Mouse (Mus musculus) T-cell, adult 2 months (primary cell): ENCODE data around the gene Ehbp1l1.

Experiments used
- DNase-seq: peaks from one replicate; pipeline ENCODE4 v3.0.0; 2022; ENCODE audit warnings: low spot score

Gene Ehbp1l1

GRCm38 (mm10) chr19:5725767-5726515 lies at the start of gene Ehbp1l1:
Gene Ehbp1l1, minus strand, starts transcription at chr19:5726317.
- peak; percentile 56 for DNase-seq

- peak; percentile 85 for DNase-seq
These were observed 45.1 kb upstream of the Ehbp1l1 start, which contains the start of gene Scyl1 for GRCm38 (mm10) chr19:5770925-5771860. Gene Scyl1, minus strand, starts transcription at chr19:5771419.

DNA sequence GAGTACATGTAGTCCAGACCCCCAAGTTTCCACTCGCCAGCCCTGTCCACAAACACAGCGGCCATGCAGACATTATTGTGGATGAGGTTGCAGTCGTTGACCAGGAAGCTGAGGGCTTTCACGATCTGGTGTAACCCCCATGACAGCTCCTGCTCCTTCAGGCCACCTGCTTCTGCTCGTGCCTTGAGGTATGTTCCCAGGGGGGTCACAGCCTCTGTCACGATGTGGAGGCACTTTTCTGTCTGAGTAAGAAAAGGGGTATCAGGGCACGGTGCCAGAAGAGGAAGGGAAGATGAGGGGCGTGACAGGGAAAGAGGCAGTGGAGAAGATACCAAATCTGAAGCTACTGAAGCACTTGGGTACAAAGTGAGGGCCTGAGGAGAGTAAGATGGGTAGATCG lies 44.2 kb upstream of the Ehbp1l1 start:
- DNase-seq, result no peak

- DNase-seq, result no peak
These were observed 41.2 kb upstream of the Ehbp1l1 start for GRCm38 (mm10) chr19:5767271-5767670.

- no peak for DNase-seq
These were observed 37.0 kb upstream of the Ehbp1l1 start for GRCm38 (mm10) chr19:5763163-5763562.

DNA sequence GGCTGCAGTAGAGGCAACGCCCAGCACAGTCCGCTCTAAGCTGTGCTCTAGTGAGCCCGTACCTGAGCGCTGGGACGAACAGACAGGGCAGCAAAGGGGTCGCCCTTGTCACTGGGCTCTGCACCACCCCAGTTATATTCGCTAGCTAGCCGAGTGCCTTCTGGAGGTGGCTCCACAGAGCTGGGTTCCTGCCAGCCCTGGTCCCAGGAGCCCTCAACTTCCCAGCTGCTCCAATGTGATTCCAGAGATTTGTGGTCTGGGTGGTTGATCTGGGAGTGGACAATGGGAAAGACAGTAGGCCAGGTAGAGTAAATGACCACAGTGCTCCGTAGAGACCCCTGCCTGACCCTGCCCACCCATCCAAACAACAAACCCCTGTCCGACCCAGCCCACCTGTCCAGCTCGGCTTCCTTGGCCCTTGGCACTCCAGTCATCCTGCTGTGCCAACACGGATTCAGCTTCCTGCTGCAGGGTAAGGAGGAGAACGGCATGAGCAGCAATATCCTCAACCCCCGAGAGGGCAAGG lies 32.8 kb upstream of the Ehbp1l1 start:
- no peak for DNase-seq

DNA sequence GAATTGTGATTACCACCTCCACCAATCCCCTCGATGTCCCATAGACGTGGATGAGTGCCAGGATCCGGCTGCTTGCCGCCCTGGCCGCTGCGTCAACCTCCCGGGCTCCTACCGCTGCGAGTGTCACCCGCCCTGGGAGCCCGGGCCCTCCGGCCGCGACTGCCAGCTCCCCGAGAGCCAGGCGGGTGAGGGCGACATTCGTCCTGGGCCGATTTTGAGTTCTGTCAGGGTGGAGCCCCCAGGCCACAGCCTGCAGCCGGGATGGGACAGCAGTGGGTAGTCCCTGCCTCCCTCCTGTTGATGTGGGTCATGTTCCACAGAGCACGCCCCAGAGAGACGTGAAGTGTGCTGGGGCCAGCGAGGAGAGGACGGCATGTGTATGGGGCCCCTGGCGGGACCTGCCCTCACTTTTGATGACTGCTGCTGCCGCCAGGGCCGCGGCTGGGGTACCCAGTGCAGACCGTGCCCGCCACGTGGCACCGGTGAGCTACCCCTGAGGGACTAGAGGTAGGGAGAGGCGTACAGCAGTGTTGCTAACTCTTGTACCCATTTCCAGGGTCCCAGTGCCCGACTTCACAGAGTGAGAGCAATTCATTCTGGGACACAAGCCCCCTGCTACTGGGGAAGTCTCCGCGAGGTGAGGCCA lies 31.0 kb upstream of the Ehbp1l1 start:
- no peak for DNase-seq

GRCm38 (mm10) chr19:5756321-5756985 lies 30.3 kb upstream of the Ehbp1l1 start:
- DNase-seq, result no peak

DNA sequence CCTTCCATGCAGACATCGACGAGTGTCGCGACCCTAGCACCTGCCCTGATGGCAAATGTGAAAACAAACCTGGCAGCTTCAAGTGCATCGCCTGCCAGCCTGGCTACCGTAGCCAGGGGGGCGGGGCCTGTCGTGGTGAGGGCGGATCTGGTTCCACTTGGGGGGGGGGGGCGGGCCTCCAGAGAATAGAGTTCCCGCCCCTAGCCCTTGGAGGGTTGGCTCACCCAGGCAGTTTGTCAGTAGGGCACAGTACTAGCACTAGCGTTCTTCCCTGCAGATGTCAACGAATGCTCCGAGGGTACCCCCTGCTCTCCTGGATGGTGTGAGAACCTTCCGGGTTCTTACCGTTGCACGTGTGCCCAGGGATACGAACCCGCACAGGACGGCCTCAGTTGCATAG lies 25.6 kb upstream of the Ehbp1l1 start:
- peak; percentile 45 for DNase-seq

DNA sequence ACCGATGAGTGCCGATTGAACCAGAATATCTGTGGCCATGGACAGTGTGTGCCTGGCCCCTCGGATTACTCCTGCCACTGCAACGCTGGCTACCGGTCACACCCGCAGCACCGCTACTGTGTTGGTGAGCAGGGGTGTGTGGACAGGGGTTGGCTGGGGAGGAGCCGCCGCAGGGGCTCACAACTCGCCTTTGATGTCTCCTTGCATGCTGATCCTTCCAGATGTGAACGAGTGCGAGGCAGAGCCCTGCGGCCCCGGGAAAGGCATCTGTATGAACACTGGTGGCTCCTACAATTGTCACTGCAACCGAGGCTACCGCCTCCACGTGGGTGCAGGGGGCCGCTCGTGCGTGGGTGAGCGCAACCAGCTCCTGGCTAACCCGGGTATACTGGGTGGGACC lies 24.8 kb upstream of the Ehbp1l1 start:
- DNase-seq, result no peak

DNA sequence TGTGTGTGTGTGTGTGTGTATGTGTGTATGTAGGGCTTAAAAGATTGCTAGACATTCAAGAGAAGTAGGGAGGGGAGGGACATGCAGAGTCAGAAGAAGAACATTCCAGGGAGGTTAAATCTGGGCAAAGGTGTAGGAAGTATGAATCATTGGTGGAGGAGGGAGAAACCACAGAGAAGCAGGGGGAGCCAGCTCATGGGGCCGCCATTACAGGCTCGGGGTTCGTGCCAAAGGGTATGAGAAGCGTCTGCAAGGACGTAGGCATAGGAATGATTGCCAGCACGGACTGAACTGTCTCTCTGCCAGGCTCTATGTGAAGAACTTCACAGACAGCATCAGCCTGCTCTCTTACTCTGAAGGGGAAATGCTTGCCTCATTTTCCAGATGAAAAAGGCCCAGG lies 23.4 kb upstream of the Ehbp1l1 start:
- no peak for DNase-seq

GRCm38 (mm10) chr19:5746907-5747363 lies 20.8 kb upstream of the Ehbp1l1 start:
- no peak for DNase-seq

DNA sequence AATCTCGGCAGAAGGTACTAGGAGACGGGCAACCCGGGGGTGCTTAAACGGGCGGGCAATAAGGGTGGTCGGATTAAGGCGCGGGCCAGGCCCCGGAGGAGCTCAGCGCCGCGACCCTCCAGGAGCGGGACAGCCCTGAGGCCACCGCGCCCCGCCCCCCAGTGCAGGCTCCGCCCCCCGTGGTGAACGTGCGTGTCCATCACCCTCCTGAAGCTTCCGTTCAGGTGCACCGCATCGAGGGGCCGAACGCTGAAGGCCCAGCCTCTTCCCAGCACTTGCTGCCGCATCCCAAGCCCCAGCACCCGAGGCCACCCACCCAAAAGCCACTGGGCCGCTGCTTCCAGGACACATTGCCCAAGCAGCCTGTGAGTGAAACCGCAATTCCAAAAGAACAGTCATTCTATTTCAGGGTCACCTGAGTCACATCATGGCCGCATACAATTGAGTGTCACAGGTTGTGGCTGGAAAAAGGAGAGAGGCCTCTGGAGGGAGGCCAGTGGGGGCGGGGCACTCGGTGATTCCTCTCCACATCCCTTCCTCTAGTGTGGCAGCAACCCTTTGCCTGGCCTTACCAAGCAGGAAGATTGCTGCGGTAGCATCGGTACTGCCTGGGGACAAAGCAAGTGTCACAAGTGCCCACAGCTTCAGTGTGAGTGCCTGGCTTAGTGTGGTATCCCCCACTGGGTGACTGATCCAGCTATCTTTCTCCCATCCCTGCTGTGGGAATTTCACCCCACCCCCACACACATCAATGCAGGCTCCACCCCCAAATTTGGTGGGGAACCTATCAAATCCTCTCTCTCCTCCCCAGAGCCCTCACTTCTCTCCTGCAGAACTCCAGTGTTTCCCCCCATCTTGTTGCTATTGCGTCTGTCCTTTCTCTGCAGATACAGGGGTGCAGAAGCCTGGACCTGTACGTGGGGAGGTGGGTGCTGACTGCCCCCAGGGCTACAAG lies 19.9 kb upstream of the Ehbp1l1 start:
- DNase-seq, result no peak

DNA sequence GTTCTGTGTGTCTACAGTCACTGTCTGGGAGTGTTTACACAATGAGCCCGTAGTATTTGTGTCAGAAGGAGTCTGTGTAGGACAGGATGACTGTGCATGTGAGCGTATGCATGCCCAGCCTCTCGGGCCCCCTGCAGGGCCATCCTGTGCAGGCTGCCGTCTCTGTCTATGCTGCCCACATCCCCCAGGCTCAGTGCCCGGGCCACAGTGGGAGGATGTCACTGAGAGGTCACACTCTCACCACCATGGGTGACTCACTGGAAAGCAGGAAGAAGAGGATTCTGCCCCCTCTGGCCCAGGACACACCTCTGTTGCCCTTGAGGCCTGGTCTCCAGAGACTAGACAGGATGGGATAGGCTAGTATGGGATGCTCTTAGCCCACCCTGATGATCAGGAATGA lies 17.5 kb upstream of the Ehbp1l1 start:
- no peak for DNase-seq

- no peak for DNase-seq
These were observed 16.1 kb upstream of the Ehbp1l1 start for GRCm38 (mm10) chr19:5742241-5742641.

DNA sequence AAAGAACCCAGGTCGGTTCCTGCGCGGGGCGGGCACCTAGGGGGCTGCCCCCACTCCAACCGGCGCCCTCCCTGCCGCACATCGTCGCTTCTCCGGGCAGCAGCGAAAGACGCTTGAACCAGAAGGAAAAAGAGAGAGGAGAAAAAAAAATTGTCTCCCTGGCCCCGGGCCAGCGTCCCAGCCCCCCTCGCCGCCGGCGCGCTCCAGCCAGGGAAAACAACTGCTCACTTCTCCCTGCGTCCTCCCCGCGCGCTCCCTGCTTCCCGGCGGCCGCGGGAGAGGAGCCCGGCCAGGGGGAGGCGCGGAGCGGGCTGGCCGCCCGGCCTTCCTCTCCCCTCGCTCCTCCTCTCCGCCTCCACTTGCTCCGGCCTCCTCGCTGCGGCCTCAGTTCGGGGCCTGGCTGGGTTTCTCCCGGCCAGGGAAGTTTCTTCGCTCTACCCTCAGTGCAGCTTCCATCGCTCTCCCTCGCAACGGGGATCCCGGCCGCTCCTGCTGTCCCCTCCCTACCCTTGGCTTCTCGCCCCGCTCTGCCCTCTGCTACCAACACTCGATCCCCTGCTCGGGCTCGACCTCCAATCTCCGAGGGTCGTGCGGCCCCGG lies 15.6 kb upstream of the Ehbp1l1 start:
- no peak for DNase-seq

GRCm38 (mm10) chr19:5740320-5741317 lies 14.5 kb upstream of the Ehbp1l1 start, which contains the start of gene Ltbp3:
Gene Ltbp3, plus strand, starts transcription at chr19:5740904.
- no peak for DNase-seq

DNA sequence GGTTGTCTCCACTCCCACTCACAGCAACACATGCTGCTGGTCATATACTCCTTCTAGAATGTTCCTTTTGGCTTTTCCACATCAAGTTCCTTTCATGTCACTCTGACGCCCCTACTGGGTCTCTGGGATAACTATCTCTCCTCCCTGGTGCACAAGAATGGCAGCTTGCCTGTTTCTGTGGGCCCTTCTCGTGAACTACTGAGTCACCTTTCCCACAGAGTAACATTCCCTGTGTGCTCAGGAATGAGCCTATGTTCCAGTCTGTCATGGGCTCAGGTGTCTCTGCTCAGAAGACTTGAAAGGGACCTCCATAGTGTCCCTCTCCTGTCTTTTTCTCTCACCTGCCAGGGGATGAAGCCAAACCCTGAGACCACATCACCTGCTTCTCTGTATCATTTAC lies 13.3 kb upstream of the Ehbp1l1 start:
- no peak for DNase-seq

GRCm38 (mm10) chr19:5734325-5734724 lies 8.2 kb upstream of the Ehbp1l1 start:
- DNase-seq, result no peak
